Comparison of ENCODE assay signal across 22 mouse cellular contexts in genomic region chr4:40202205-40202604, GRCm38 (mm10).
"Had no signal": no experiment of that assay in that cellular context is flagged by ENCODE, and none has a peak within 500 bp of the region (broad histone marks: within the 10 kb centered on the region; RNA-seq: fewer than 3 reads in every experiment).

No protein-coding gene starts in this region.

- H3K27ac ChIP-seq: limb, embryonic 12.5 days; limb, embryonic 15.5 days; liver, embryonic 14.5 days; macrophage; neural tube, embryonic 12.5 days; neural tube, embryonic 15.5 days; stomach, postnatal 0 days had no signal

- H3K9me3 ChIP-seq: limb, embryonic 12.5 days; limb, embryonic 15.5 days; neural tube, embryonic 12.5 days; neural tube, embryonic 15.5 days had no signal

- H3K4me3 ChIP-seq: limb, embryonic 12.5 days; limb, embryonic 15.5 days; neural tube, embryonic 12.5 days; neural tube, embryonic 15.5 days had no signal

- ATAC-seq: liver, postnatal 0 days; lung, postnatal 0 days had no signal

- H3K4me2 ChIP-seq: limb, embryonic 12.5 days; limb, embryonic 15.5 days; liver, embryonic 11.5 days; lung, embryonic 14.5 days; midbrain, embryonic 11.5 days; neural tube, embryonic 12.5 days; neural tube, embryonic 15.5 days had no signal

- H3K27me3 ChIP-seq: limb, embryonic 12.5 days; limb, embryonic 15.5 days; neural tube, embryonic 12.5 days; neural tube, embryonic 15.5 days had no signal

- H3K4me1 ChIP-seq: limb, embryonic 15.5 days; neural tube, embryonic 12.5 days; neural tube, embryonic 15.5 days had no signal

- DNase-seq: kidney, adult 18-20 months; kidney, adult 9 months; kidney, postnatal 14 days; kidney, postnatal 4 days; left cerebral cortex, postnatal 4 days; liver, postnatal 0 days; lung, embryonic 14.5 days; midbrain, embryonic 14.5 days; right cerebral cortex, postnatal 14 days; thymus, adult 2 months; thymus, postnatal 14 days; thymus, postnatal 4 days had no signal

- H3K9ac ChIP-seq: limb, embryonic 12.5 days; limb, embryonic 15.5 days; liver, embryonic 14.5 days; liver, postnatal 0 days; lung, embryonic 14.5 days; neural tube, embryonic 12.5 days; neural tube, embryonic 15.5 days had no signal
